Mouse (Mus musculus) ES-E14 (cell line): ENCODE measurements around the gene Nxt2.

Experiments
- HCFC1 ChIP-seq: IDR thresholded peaks from 2 replicates; pipeline ENCODE4 v1.6.1; 2012; ENCODE audit warnings: low read length, inconsistent platforms, borderline replicate concordance; ENCODE audit not compliant: insufficient read depth
- MAFK ChIP-seq: IDR thresholded peaks from 2 replicates; pipeline ENCODE4 v1.6.1; 2014; ENCODE audit warnings: mild to moderate bottlenecking, low read depth, low read length, inconsistent platforms; ENCODE audit not compliant: insufficient read depth
- ZC3H11A ChIP-seq: IDR thresholded peaks from 2 replicates; pipeline ENCODE4 v1.6.1; 2012; ENCODE audit warnings: low read depth, mild to moderate bottlenecking, inconsistent platforms, low read length, borderline replicate concordance
- ZNF384 ChIP-seq: IDR thresholded peaks from 2 replicates; pipeline ENCODE4 v1.6.1; 2012; ENCODE audit warnings: low read depth, low read length, inconsistent platforms

GRCm38 (mm10) chrX:142190355-142190754, 36.2 kb upstream of the Nxt2 start:
- TF ChIP-seq MAFK: no peak
- no peak for TF ChIP-seq ZNF384
- no peak for TF ChIP-seq HCFC1
- no peak for TF ChIP-seq ZC3H11A
